Mouse (Mus musculus): ENCODE measurements around the gene Sprr4.
A peak's percentile ranks its signal among the peaks of the same experiment; 100 is the strongest.
"Not testable (repeated sequence)": the region's sequence is repeated elsewhere in the genome, so short reads cannot be mapped to it uniquely, and the experiment has no call there.

Gene Sprr4

DNA sequence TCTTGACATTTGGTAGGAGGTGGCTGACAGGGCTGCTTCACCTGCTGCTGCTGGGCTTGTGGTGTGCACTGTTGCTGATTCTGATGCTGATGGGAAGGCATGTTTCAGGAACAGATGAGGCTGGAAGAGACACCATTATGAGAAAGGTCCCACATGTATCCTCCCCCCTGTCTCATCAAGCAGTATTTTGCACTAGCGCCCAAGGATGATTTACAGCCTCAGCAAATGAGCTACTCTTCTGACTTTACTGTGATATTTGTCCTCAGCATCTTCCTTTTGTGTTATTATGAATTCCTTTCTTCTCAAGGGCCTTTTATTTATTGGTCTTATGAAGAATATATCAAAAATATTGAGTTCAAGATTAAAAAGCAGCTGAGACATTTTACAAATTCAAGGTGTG lies at the start of gene Sprr4:
Gene Sprr4 (minus strand): TSS at position 101 of the 400 bp plus-strand sequence.
- no peak for DNase-seq

DNA sequence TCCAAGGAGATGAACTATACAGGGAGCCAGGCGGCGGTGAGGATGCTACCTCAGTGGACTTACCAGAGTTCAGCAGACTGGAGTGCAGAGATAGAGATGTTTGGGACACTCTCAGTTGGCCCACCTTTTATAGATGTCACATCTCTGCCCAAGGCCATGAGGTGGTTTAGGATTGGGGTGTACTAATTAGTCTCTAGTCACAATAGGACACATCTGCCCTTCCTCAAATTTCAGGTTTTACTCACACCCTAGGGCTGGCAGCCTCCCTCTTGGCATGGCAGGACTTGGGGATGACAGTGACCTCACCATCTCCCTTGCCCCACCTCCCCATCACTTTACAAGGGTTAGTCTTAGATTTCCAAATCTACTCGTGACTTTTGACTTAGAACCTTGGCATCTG lies 34.1 kb upstream of the Sprr4 start, which contains the start of gene 2310046K23Rik:
Gene 2310046K23Rik (minus strand): TSS at position 101 of the 400 bp plus-strand sequence.
- no peak for DNase-seq

DNA sequence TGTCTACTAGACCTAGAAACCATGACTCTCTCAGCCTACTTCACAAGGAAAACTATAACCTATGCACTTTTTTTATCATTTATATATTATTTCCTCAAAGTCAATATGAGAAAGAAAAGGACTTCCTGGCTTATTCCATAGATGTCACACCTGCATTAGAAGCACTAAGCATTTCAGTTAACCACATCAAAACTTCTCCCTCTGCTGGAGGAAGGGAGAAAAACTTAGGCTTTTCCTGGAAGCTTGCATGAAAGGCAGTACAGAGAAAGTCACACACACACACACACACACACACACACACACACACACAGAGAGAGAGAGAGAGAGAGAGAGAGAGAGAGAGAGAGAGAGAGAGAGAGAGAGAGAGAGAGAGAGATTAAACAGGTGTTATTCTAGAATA lies 12.0 kb upstream of the Sprr4 start:
- no peak for DNase-seq

GRCm38 (mm10) chr3:92510786-92511185 lies 10.5 kb upstream of the Sprr4 start:
- DNase-seq = peak in 1 of 2 experiments; percentile 7

DNA sequence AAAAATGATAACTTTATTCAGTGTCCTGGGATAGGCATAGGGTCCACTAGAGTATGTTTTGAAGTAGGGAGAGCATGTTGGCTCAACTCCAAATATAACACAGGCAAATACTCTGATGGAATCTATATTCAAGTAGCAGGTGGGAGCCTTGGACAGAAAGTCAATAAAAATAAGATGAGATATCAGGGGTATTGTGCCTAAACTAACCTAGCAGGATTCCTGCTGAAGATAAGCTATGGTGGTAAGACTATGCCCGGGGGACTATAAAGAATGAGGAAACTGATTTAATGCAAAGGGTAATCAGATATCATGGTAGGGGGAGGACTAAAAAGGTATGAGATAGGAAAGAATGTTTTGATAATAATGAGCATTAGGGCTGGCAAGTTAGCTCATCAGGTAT lies 7.9 kb upstream of the Sprr4 start:
- no peak for DNase-seq

- no peak for DNase-seq
Measured at GRCm38 (mm10) chr3:92503528-92503927, 3.2 kb upstream of the Sprr4 start.

- not testable (repeated sequence) for DNase-seq
Measured at GRCm38 (mm10) chr3:92490262-92490661, 10.0 kb downstream of the Sprr4 start.

GRCm38 (mm10) chr3:92486307-92486706 lies 14.0 kb downstream of the Sprr4 start:
- no peak for DNase-seq

- no peak for DNase-seq
Measured at GRCm38 (mm10) chr3:92485863-92486262, 14.4 kb downstream of the Sprr4 start, which contains the start of gene Sprr1a. Gene Sprr1a (minus strand): TSS chr3:92485895.

DNA sequence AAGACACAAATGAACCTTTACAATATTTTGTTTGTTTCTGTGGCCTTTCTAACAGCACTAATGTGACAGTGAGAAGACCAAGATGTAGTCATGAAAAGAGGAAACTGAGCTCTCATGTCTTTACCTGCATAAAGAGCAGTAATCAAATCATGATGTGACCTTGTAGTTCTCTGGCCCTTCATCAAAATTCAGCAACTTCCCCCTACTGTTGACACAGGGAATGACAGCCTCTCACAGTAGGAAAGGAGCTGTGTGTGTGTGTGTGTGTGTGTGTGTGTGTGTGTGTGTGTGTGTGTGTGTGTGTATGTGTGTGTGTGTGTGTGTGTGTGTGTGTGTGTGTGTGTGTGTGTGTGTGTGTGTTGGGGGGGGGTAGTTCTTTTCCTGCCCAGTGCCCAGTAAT lies 19.0 kb downstream of the Sprr4 start:
- DNase-seq = not testable (repeated sequence)

- DNase-seq = no peak
Measured at GRCm38 (mm10) chr3:92470111-92470510, 30.2 kb downstream of the Sprr4 start.

GRCm38 (mm10) chr3:92467424-92467823 lies 32.9 kb downstream of the Sprr4 start:
- DNase-seq = no peak

GRCm38 (mm10) chr3:92466576-92466975 lies 33.7 kb downstream of the Sprr4 start:
- DNase-seq = no peak

DNA sequence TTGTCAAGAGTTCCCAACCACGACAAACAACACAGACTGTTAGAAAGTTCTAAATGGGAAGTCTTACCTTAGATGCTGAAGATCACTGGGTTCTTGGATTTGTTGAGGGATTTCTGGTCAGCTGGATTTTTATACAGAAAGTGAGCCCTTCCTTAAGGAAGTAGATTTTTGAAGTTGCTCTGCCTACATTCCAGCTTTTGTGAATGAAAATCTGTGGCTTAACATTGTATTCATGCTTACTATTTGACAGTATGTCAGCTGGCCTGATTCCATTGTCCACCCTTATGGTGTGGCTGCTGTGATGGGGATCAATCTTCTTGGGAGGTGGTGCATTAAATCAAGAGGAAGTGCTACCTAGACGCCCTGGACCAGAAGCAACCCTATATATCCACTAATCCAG lies 41.7 kb downstream of the Sprr4 start, which contains the start of gene Sprr3:
Gene Sprr3 (minus strand): TSS at position 101 of the 400 bp plus-strand sequence.
- no peak for DNase-seq

- no peak for DNase-seq
Measured at GRCm38 (mm10) chr3:92455151-92455550, 45.1 kb downstream of the Sprr4 start.

Measured in lung, postnatal 4 days (tissue).